Mouse (Mus musculus) embryonic fibroblast, embryonic 13.5 days (primary cell): ENCODE measurements around the gene Cyp2u1.

Experiments used
- CTCF ChIP-seq: IDR thresholded peaks from 2 replicates; pipeline ENCODE4 v1.5.1; 2011; ENCODE audit warnings: mild to moderate bottlenecking, control low read depth, low read length, moderate library complexity, borderline replicate concordance; ENCODE audit not compliant: insufficient read depth
- POLR2A ChIP-seq: IDR thresholded peaks from 2 replicates; pipeline ENCODE4 v1.6.1; 2011; ENCODE audit warnings: low read depth, mild to moderate bottlenecking, control low read depth, low read length, moderate library complexity

GRCm38 (mm10) chr3:131270381-131270780 is 32.6 kb downstream of the Cyp2u1 start:
- TF ChIP-seq POLR2A (no peak), CTCF (no peak)
